Mouse (Mus musculus): ENCODE results near the gene Hmgb1.

DNA sequence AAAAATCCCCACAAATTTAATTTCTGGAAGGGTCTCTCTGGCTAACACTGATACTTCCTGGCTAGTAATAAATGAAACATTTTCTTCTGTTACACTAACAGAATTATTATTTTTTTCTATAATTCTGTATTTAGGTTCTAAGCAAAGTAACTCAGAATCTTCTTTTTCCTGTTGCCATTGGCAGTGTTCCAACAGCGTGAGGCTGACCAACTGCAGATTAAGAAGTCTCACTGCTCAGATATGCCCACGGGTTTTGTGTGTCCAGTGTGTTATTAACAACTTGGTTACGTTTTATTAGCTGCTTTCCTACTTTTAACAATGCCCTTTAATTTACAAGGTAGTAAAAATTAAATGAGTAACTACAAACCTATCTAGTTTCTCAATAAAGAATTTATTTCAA is 46.8 kb downstream of the Hmgb1 start:
- no peak for TF ChIP-seq POLR2A (IDR thresholded peaks at IDR 0.05; ENCODE audit: borderline replicate concordance, insufficient read depth, low read length)
- no peak for TF ChIP-seq CTCF (IDR thresholded peaks at IDR 0.05; ENCODE audit: borderline replicate concordance, insufficient read depth, low read depth, low read length)
